Mouse (Mus musculus) heart, embryonic 10.5 days (tissue): Measurements from ENCODE around the gene Ccdc167. TPM values are rescaled to one million over a fixed set of nuclear protein-coding genes. Genes with fewer than 3 reads are reported as not detected.
"Not testable (repeated sequence)": the region's sequence is repeated elsewhere in the genome, so short reads cannot be mapped to it uniquely, and the experiment has no call there.

Source experiments
- DNase-seq: peaks from one replicate; pipeline ENCODE4 v3.0.0-alpha.2; 2017; ENCODE audit warnings: low spot score
- H3K27ac ChIP-seq: fragments of 300-500 bp; sonication (generic); 2 replicates; pipeline ENCODE4 v1.5.1; 2016; ENCODE audit warnings: mild to moderate bottlenecking
- H3K27me3 ChIP-seq: fragments of 300-500 bp; sonication (generic); 2 replicates; pipeline ENCODE4 v1.6.1; 2016; ENCODE audit warnings: mild to moderate bottlenecking; ENCODE audit not compliant: poor library complexity, insufficient read depth, severe bottlenecking
- H3K36me3 ChIP-seq: fragments of 300-500 bp; sonication (generic); 2 replicates; pipeline ENCODE4 v1.6.1; 2016; ENCODE audit warnings: mild to moderate bottlenecking, moderate library complexity
- H3K4me1 ChIP-seq: fragments of 300-500 bp; sonication (generic); 2 replicates; pipeline ENCODE4 v1.6.1; 2016; ENCODE audit warnings: mild to moderate bottlenecking
- H3K4me3 ChIP-seq: fragments of 300-500 bp; sonication (generic); 2 replicates; pipeline ENCODE4 v1.5.1; 2016; ENCODE audit warnings: mild to moderate bottlenecking, moderate library complexity
- H3K9me3 ChIP-seq: fragments of 300-500 bp; sonication (generic); 2 replicates; pipeline ENCODE4 v1.6.1; 2016; ENCODE audit warnings: mild to moderate bottlenecking, moderate library complexity
- WGBS: fragments of 180-500 bp; shearing (Covaris S2); methylation state at CpG from one replicate; pipeline ENCODE4 v1.1.7; 2016; 5-methylcytosine and 5-hydroxymethylcytosine counted together
- polyA plus RNA-seq: library from polyadenylated mRNA; unstranded; fragments of >200 nt; fragmentation: Nextera tagmentation; extraction: Ambion mirVana; gene quantifications from 2 replicates; pipeline ENCODE4 v1.2.1, GENCODE M21; 2016

Gene Ccdc167
- polyA plus RNA-seq, 1 experiment from 2014 or later = 19.0 TPM

DNA sequence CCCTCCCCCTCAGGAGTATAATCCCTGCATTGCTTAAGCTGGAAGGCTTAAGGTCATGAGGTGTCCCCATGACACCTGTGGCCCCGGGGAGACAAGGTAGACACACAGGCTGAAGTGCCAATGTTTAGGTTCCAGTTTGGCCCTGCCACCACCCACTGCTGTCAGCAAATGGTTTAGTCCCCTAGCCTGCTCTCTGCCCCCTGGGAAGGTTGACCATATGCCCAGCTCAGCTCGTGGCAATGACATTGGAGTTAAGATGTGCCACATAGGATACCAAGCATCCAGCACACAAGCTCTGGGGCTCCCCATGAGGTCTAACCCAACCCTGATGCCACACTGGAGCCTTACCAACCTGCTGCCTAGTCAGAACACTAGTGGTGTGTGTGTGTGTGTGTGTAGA, 15.7 kb upstream of the Ccdc167 start:
- H3K4me3 ChIP-seq = no peak overlapping the region
- WGBS = 81% methylated on average over 2 of the region's 2 CpGs
- H3K9me3 ChIP-seq = no peaks in the 10 kb centered on the region
- H3K27ac ChIP-seq = no peak overlapping the region
- no peaks in the 10 kb centered on the region for H3K36me3 ChIP-seq
- H3K27me3 ChIP-seq = no peaks in the 10 kb centered on the region
- peaks cover 23% of the 10 kb centered on the region for H3K4me1 ChIP-seq
- no peak for DNase-seq

GRCm38 (mm10) chr17:29731953-29732325, 15.1 kb upstream of the Ccdc167 start:
- DNase-seq = no peak
- WGBS = 66% methylated on average over 6 of the region's 6 CpGs
- Histone ChIP-seq H3K9me3 (no peaks in the 10 kb centered on the region), H3K27me3 (no peaks in the 10 kb centered on the region), H3K36me3 (no peaks in the 10 kb centered on the region), H3K27ac (0 out of 2 replicates have a peak overlapping the region, but pooled peaks have one; percentile 53), H3K4me1 (peaks cover 25% of the 10 kb centered on the region), H3K4me3 (no peak overlapping the region)

- 54% methylated on average over 12 of the region's 12 CpGs for WGBS
- Histone ChIP-seq H3K27me3 (no peaks in the 10 kb centered on the region), H3K27ac (peak overlapping the region; percentile 53; the same call in 1 of the 2 replicates), H3K36me3 (no peaks in the 10 kb centered on the region), H3K4me1 (peaks cover 20% of the 10 kb centered on the region), H3K4me3 (no peak overlapping the region), H3K9me3 (no peaks in the 10 kb centered on the region)
- DNase-seq = no peak
Measured at GRCm38 (mm10) chr17:29731266-29731952, 14.6 kb upstream of the Ccdc167 start.

DNA sequence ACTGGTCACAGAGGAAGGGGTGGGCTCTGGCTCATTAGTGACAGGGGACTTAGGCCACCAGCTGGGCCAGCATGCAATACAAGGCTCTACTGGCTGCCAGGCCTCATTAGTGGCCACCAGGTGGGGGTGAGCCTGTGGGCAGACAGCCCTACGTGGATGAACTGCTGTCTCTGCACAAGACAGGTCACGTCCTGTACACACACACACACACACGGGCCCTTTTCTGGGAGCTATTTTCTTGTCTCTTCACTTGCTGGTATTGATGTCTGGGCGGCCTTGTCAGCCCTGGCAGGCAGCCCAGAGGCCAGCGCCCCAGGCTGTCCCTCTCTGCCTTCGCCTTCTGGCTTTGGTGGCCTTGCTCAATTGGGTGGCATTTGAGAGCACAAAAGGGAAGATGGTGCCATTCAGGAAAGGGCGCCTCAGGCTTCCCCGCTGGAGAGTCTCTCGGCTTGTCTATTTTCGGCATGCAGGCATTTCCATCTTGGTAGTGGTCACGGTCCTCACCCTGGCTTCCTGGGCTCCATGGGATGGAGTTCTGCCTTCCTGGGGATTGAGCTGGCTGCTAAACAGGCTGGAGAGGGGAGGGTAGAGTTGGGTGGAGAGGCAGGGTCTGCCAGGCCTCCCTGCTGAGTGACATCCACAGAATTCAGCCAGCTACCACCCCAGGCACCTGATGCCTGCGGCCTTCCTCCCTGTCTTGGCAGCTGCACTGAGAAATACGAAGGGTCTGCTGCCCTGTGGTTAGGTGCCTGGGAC, 13.8 kb upstream of the Ccdc167 start:
- H3K27ac ChIP-seq = peak overlapping the region; percentile 53; the same call in 1 of the 2 replicates
- DNase-seq = no peak
- no peak overlapping the region for H3K4me3 ChIP-seq
- no peaks in the 10 kb centered on the region for H3K27me3 ChIP-seq
- WGBS = 60% methylated on average over 13 of the region's 13 CpGs
- H3K36me3 ChIP-seq = no peaks in the 10 kb centered on the region
- H3K4me1 ChIP-seq = peaks cover 18% of the 10 kb centered on the region
- no peaks in the 10 kb centered on the region for H3K9me3 ChIP-seq

DNA sequence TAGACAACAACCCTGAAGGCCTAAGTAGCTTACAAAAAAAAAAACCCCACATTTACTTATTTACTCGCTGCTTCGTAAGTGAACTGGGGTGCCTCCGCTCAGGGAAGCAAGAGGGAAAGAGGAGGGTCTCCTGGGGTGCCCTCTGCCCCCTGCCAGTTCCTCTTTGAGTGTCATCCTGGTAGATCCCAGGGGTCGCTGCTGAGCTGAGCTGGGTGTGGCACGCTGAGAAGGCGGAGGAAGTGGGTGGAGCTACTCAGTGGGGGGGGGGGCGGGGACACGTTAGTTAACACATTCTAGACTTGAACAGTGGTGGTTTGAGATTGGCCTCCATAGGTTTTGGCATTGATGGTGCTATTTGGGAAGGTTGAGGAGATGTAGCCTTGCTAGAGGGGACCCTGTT, 11.2 kb upstream of the Ccdc167 start:
- H3K27me3 ChIP-seq = no peaks in the 10 kb centered on the region
- peaks cover 18% of the 10 kb centered on the region for H3K4me1 ChIP-seq
- 47% methylated on average over 8 of the region's 8 CpGs for WGBS
- H3K36me3 ChIP-seq = no peaks in the 10 kb centered on the region
- no peak for DNase-seq
- H3K9me3 ChIP-seq = no peaks in the 10 kb centered on the region
- H3K27ac ChIP-seq = no peak overlapping the region
- no peak overlapping the region for H3K4me3 ChIP-seq

- H3K9me3 ChIP-seq = no peaks in the 10 kb centered on the region
- no peaks in the 10 kb centered on the region for H3K36me3 ChIP-seq
- WGBS = 69% methylated on average over 6 of the region's 6 CpGs
Measured at GRCm38 (mm10) chr17:29725027-29725620, 8.3 kb upstream of the Ccdc167 start.

DNA sequence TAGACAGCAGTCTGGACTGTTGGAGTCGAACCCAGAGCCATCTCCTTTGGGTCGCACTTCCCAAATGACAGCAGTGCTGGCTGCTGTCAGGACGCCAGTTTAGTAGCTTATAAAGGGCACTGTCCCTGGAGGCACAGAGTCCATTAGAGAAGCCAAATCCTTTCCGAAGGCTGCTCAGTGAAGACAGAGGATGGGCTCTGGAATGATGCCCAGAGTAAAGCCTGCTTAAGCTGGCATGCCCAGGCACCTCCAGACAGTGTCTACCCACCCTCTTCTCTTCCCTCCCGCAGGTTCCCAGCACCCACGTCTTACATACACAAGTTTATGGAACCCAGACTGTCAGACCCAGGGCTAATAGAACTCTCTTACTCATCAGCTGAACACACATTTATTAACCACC, 7.8 kb upstream of the Ccdc167 start:
- Histone ChIP-seq H3K4me3 (no peak overlapping the region), H3K36me3 (no peaks in the 10 kb centered on the region), H3K9me3 (no peaks in the 10 kb centered on the region), H3K27ac (no peak overlapping the region), H3K27me3 (no peaks in the 10 kb centered on the region), H3K4me1 (peaks cover 2% of the 10 kb centered on the region; the same call in 1 of the 2 replicates)
- no peak for DNase-seq
- WGBS = 82% methylated on average over 6 of the region's 6 CpGs

More at GRCm38 (mm10) chr17:29725027-29725620, 8.3 kb upstream of the Ccdc167 start:
- no peak for DNase-seq
- peaks cover 2% of the 10 kb centered on the region; the same call in 1 of the 2 replicates for H3K4me1 ChIP-seq
- H3K27me3 ChIP-seq = no peaks in the 10 kb centered on the region
- H3K4me3 ChIP-seq = no peak overlapping the region
- H3K27ac ChIP-seq = no peak overlapping the region

DNA sequence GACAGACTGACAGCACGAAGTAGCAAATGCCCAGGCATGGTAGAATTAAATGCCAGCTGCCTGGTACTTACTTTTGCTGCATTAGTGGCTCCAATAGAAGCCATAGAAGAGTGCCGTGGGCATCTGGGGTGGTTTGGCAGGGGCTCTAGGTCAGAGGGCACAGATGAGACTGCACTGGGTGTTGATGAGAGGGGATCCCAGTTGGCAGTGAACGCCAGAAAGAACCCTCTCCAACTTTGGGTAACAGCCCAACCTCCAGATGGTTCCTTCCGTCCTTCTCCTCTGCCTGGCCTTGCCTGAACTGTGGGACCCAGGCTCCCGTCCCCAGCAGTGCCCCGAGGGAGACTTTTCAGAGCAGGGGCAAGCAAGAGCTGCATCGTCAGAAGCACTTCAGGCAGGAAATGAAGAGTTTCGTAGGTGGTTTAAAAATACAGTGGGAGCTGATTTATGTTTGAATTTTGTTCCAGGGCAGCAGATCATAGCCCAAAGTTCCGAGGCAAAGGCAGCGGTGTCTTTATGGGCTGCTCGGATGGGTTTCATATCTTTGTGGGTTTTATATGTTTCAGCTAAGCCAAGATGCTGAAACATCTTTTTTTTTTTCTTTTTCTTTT, 4.0 kb upstream of the Ccdc167 start:
- WGBS = 73% methylated on average over 11 of the region's 11 CpGs
- Histone ChIP-seq H3K4me3 (no peak overlapping the region), H3K27me3 (no peaks in the 10 kb centered on the region), H3K36me3 (no peaks in the 10 kb centered on the region), H3K9me3 (no peaks in the 10 kb centered on the region), H3K4me1 (peaks cover 12% of the 10 kb centered on the region; the same call in 1 of the 2 replicates), H3K27ac (no peak overlapping the region)
- DNase-seq = no peak

DNA sequence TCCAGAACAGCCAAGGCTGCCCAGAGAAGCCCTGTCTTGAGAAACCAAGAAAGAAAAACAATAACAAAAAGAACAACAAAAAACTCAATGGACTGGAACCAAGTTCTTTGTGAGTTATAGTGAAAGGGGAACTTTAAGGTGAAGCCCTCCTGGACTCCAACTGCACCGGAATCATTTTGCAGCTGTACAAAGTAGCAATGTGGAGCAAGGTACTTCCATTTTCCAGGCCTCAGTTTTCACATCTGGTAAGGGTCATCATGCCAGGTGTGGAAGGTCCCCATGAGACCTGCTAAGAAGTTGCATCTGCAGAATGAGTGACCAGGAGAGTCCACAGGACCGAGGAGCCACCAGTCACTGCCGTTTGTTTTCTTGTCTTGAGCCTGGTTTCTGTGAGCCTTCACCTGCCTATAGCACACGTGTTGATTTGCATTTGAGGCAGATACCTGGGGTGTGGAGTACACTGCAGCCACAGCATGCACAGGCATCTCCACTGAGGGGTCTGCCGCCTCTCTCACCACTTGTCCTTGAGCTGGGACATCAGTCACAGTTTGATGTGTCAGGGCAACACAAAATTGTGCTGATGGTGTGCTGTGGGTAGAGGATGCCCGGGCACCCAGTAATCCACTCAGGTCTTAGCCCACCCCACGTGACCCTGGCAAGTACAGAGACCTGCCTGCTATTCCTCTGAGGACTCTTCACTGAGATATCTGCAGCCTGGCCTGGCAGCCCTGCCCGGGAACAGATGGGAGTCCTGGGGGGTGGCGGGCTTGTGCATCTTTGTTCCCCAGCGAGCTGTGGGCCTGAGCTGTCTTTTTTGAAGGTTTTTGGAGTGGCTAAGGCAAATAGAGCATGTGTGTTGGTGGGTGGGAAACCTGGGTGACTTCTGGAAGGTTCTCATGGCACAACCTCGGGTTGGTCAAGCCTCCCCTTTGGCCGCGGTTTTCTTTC, 3.1 kb upstream of the Ccdc167 start:
- no peaks in the 10 kb centered on the region for H3K36me3 ChIP-seq
- DNase-seq = no peak
- H3K9me3 ChIP-seq = no peaks in the 10 kb centered on the region
- H3K4me3 ChIP-seq = no peak overlapping the region
- no peak overlapping the region for H3K27ac ChIP-seq
- H3K27me3 ChIP-seq = no peaks in the 10 kb centered on the region
- 74% methylated on average over 13 of the region's 13 CpGs for WGBS
- H3K4me1 ChIP-seq = peaks cover 15% of the 10 kb centered on the region; the same call in 1 of the 2 replicates

DNA sequence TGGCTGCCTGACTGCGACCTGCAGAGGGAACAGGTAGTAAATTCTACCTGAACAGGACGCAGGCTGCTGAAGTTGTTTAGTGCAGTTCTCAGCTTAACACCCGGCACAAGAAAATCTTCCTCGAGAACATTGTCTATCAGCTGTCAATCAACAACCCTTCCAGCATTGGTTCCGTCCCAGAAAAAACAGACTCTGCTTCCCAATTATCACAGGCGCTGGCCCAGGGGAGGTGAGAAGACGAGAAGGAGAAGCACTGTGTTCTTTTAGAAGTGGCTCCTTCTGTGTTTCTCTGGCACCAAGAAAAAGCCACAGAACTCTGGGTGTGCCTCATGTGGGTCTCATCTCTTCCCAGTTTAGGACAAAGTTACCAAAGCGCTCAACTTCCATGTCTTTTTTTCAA, 1.8 kb upstream of the Ccdc167 start:
- DNase-seq = no peak
- Histone ChIP-seq H3K27ac (no peak overlapping the region), H3K36me3 (peaks cover 5% of the 10 kb centered on the region), H3K9me3 (no peaks in the 10 kb centered on the region), H3K27me3 (no peaks in the 10 kb centered on the region), H3K4me3 (no peak overlapping the region), H3K4me1 (peaks cover 19% of the 10 kb centered on the region; the same call in 1 of the 2 replicates)
- 74% methylated on average over 8 of the region's 8 CpGs for WGBS

- not testable (repeated sequence) for DNase-seq, H3K4me3 ChIP-seq, H3K27ac ChIP-seq, H3K9me3 ChIP-seq, H3K36me3 ChIP-seq, H3K27me3 ChIP-seq
- peaks cover 61% of the 10 kb centered on the region for H3K4me1 ChIP-seq
- WGBS = 93% methylated on average over 4 of the region's 4 CpGs
Measured at GRCm38 (mm10) chr17:29713734-29714133, 3.1 kb downstream of the Ccdc167 start.

DNA sequence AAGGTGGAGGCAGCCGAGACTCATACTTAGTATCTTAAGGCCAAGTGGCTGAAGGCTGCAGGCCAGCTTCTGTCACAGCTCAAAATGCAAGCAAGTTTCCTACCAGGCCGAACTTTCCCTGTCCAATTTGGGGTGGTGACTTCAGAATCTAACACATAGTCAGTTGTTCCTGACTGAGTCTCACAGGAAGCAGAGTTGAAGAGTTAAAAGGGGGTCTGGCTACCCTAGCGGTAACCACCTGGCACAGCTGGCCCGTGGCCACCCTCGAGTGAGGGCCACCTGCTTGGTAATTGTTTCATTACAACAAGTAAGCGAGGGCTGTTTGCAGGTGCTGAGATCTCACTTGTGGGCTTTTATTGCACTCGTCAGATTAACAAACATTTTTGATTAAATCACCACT, 4.3 kb downstream of the Ccdc167 start:
- Histone ChIP-seq H3K27me3 (no peaks in the 10 kb centered on the region), H3K4me3 (no peak overlapping the region), H3K9me3 (no peaks in the 10 kb centered on the region), H3K36me3 (peaks cover 9% of the 10 kb centered on the region), H3K27ac (peak overlapping the region; percentile 47; the same call in 1 of the 2 replicates), H3K4me1 (peaks cover 73% of the 10 kb centered on the region)
- WGBS = 81% methylated on average over 7 of the region's 7 CpGs
- DNase-seq = no peak
